Mouse (Mus musculus) thymus, postnatal 36 days (tissue): ENCODE measurements around the gene Chrnb2.
"Not testable (repeated sequence)": the region's sequence is repeated elsewhere in the genome, so short reads cannot be mapped to it uniquely, and the experiment has no call there.

Source experiments
- DNase-seq, 2 experiments: peaks; one replicate each; pipeline ENCODE4 v3.0.0; 2022; ENCODE audit warnings: mixed read lengths in 2 of 2

The Chrnb2 gene

GRCm38 (mm10) chr3:89764119-89764724 lies at the start of gene Chrnb2:
Chrnb2 (minus strand) TSS chr3:89764632.
- DNase-seq, result peak; percentile 73 to 75

GRCm38 (mm10) chr3:89814051-89814450 lies 49.6 kb upstream of the Chrnb2 start:
- DNase-seq, result no peak

- no peak for DNase-seq
These were observed 47.7 kb upstream of the Chrnb2 start for GRCm38 (mm10) chr3:89812166-89812565.

- no peak for DNase-seq
These were observed 46.4 kb upstream of the Chrnb2 start for GRCm38 (mm10) chr3:89810841-89811240.

- no peak for DNase-seq
These were observed 44.2 kb upstream of the Chrnb2 start for GRCm38 (mm10) chr3:89808638-89809037.

- DNase-seq, result no peak
These were observed 43.4 kb upstream of the Chrnb2 start for GRCm38 (mm10) chr3:89807881-89808280.

- no peak for DNase-seq
These were observed 42.7 kb upstream of the Chrnb2 start for GRCm38 (mm10) chr3:89807171-89807570.

- no peak for DNase-seq
These were observed 42.3 kb upstream of the Chrnb2 start for GRCm38 (mm10) chr3:89806751-89807150.

- DNase-seq, result no peak
These were observed 40.7 kb upstream of the Chrnb2 start for GRCm38 (mm10) chr3:89805179-89805578.

GRCm38 (mm10) chr3:89802876-89803275 lies 38.4 kb upstream of the Chrnb2 start:
- DNase-seq, result no peak

- no peak for DNase-seq
These were observed 37.0 kb upstream of the Chrnb2 start for GRCm38 (mm10) chr3:89801507-89801847.

- no peak for DNase-seq
These were observed 36.5 kb upstream of the Chrnb2 start for GRCm38 (mm10) chr3:89800774-89801506.

GRCm38 (mm10) chr3:89800078-89800477 lies 35.6 kb upstream of the Chrnb2 start:
- DNase-seq, result not testable (repeated sequence)

- no peak for DNase-seq
These were observed 35.0 kb upstream of the Chrnb2 start for GRCm38 (mm10) chr3:89799476-89799875.

GRCm38 (mm10) chr3:89798518-89798917 lies 34.1 kb upstream of the Chrnb2 start:
- no peak for DNase-seq

GRCm38 (mm10) chr3:89796358-89796757 lies 31.9 kb upstream of the Chrnb2 start:
- DNase-seq, result no peak

GRCm38 (mm10) chr3:89795746-89796145 lies 31.3 kb upstream of the Chrnb2 start:
- DNase-seq, result no peak

- DNase-seq, result no peak
These were observed 30.2 kb upstream of the Chrnb2 start for GRCm38 (mm10) chr3:89794616-89795015.

- no peak for DNase-seq
These were observed 24.4 kb upstream of the Chrnb2 start for GRCm38 (mm10) chr3:89788680-89789352.

GRCm38 (mm10) chr3:89786275-89786674 lies 21.8 kb upstream of the Chrnb2 start:
- DNase-seq, result no peak

GRCm38 (mm10) chr3:89784991-89785753 lies 20.7 kb upstream of the Chrnb2 start:
- peak in 1 of 2 experiments; percentile 35 for DNase-seq

- DNase-seq, result no peak
These were observed 17.2 kb upstream of the Chrnb2 start for GRCm38 (mm10) chr3:89781640-89782039.

- no peak for DNase-seq
These were observed 15.7 kb upstream of the Chrnb2 start for GRCm38 (mm10) chr3:89780102-89780501.
